Mouse (Mus musculus): ENCODE measurements around the gene Prkab2.

DNA sequence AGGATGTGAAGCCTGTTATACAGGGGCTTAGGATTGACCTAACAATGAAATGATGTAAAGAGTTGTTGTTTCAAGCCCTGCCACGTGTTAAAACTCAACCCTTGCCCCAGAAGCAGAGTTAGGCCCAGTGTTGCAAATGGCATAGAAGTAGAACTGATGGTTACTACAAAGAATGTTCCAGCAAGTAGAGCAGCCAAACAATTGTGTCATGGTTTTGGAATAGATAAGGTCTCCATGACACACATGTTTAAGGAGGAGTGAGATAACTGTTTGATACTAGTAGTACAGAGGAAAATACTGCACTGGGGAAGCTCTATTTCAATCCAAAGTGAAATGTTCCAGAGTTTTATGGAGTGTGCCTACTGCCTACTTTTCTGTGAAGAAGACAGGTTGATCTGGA lies 9.5 kb upstream of the Prkab2 start:
- TF ChIP-seq POLR2A (IDR thresholded peaks at IDR 0.05; ENCODE audit: insufficient read depth, low read length) (no peak), CTCF (IDR thresholded peaks at IDR 0.05; ENCODE audit: low read depth, low read length) (no peak)

Data from ES-Bruce4 (cell line).